Mouse (Mus musculus) forebrain, embryonic 15.5 days (tissue): ENCODE measurements around the gene Wtap. TPM values are rescaled to one million over a fixed set of nuclear protein-coding genes. Genes with fewer than 3 reads are reported as not detected.
A peak's percentile ranks its signal among the peaks of the same experiment; 100 is the strongest.
"Not testable (repeated sequence)": the region's sequence is repeated elsewhere in the genome, so short reads cannot be mapped to it uniquely, and the experiment has no call there.

Experiments used
- ATAC-seq: fragments of 200-750 bp; cut with Nextera tagmentation; replicated peaks from 2 replicates; pipeline ENCODE4 v1.8.0; 2017; ENCODE audit warnings: mild to moderate bottlenecking, moderate TSS enrichment, moderate library complexity
- H3K27ac ChIP-seq: fragments of 300-500 bp; sonication (generic); replicated peaks from 2 replicates; pipeline ENCODE4 v1.5.1; 2015; ENCODE audit warnings: mild to moderate bottlenecking, inconsistent platforms
- H3K27me3 ChIP-seq: fragments of 300-500 bp; sonication (generic); 2 replicates; pipeline ENCODE4 v1.6.1; 2015; ENCODE audit warnings: inconsistent platforms
- H3K36me3 ChIP-seq: fragments of 300-500 bp; sonication (generic); 2 replicates; pipeline ENCODE4 v1.6.1; 2015; ENCODE audit warnings: mild to moderate bottlenecking, inconsistent platforms
- H3K4me1 ChIP-seq: fragments of 300-500 bp; sonication (generic); 2 replicates; pipeline ENCODE4 v1.6.1; 2015; ENCODE audit warnings: inconsistent platforms
- H3K4me2 ChIP-seq: fragments of 300-500 bp; sonication (generic); replicated peaks from 2 replicates; pipeline ENCODE4 v1.6.1; 2015; ENCODE audit warnings: mild to moderate bottlenecking, inconsistent platforms
- H3K4me3 ChIP-seq: fragments of 300-500 bp; sonication (generic); 2 replicates; pipeline ENCODE4 v1.5.1; 2015; ENCODE audit warnings: mild to moderate bottlenecking, inconsistent platforms
- H3K9ac ChIP-seq: fragments of 300-500 bp; sonication (generic); replicated peaks from 2 replicates; pipeline ENCODE4 v1.6.1; 2015; ENCODE audit warnings: mild to moderate bottlenecking, inconsistent platforms
- H3K9me3 ChIP-seq: fragments of 300-500 bp; sonication (generic); 2 replicates; pipeline ENCODE4 v1.6.1; 2016; ENCODE audit warnings: inconsistent platforms
- WGBS: fragments of 180-500 bp; shearing (Covaris S2); methylation state at CpG from one replicate; pipeline ENCODE4 v1.1.7; 2015; ENCODE audit warnings: mixed read lengths; 5-methylcytosine and 5-hydroxymethylcytosine counted together
- polyA plus RNA-seq: library from polyadenylated mRNA; unstranded; fragments of >200 nt; fragmentation: Nextera tagmentation; extraction: Ambion mirVana; gene quantifications from 2 replicates; pipeline ENCODE4 v1.2.1, GENCODE M21; 2015

Wtap gene
- polyA plus RNA-seq, 1 experiment from 2014 or later: 161 TPM

DNA sequence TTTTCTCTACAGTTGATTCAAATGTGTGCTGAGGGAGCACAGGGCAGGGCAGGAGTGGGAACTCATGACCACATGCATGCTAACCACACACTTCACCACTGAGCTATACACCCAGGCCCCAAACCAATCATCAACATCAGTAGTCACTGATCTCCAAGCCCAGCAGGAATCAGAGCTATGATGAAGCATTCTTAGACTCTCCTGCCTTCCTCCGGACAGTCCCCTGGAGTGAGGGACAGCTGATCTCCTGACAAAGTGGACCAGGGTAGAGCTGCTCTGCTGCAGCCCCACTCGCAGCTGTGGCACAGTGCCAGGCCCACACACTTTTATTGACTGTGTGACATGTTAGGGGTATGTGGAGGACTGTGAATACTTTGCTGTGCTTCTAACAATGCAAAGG, 34.6 kb downstream of the Wtap start:
- H3K9me3 ChIP-seq, H3K27me3 ChIP-seq, H3K9ac ChIP-seq, H3K27ac ChIP-seq, ATAC-seq: not testable (repeated sequence)
- peaks cover 19% of the 10 kb centered on the region for H3K4me1 ChIP-seq
- H3K4me2 ChIP-seq: peak overlapping the region; percentile 43
- peaks cover 14% of the 10 kb centered on the region for H3K36me3 ChIP-seq
- H3K4me3 ChIP-seq: peak overlapping the region; percentile 33
- 10% methylated on average over 2 of the region's 2 CpGs for WGBS

DNA sequence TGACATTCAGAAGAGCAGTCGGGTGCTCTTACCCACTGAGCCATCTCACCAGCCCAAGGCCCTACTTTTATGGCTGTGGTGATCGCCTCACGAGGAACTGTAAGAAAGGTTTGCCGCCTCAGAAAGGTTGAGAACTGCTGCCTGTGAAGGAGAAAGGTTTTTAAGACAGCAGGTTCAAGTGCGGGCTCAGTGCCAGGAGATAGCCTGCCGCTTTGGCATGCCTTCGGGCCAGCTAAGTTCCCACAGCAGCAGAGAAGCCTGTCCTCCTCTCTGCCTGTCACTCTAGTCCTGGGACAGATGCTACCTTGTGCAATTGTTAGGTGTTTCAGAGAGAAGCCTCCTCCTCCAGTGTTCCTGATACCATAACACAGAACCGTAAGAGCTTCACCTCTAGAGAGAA, 37.3 kb downstream of the Wtap start:
- 87% methylated on average over 8 of the region's 8 CpGs for WGBS
- Histone ChIP-seq H3K27me3 (no peaks in the 10 kb centered on the region), H3K9ac (no peak overlapping the region), H3K36me3 (peaks cover 27% of the 10 kb centered on the region), H3K4me3 (no peak overlapping the region), H3K4me2 (no peak overlapping the region), H3K4me1 (peaks cover 19% of the 10 kb centered on the region), H3K27ac (no peak overlapping the region), H3K9me3 (no peaks in the 10 kb centered on the region)
- no peak for ATAC-seq

DNA sequence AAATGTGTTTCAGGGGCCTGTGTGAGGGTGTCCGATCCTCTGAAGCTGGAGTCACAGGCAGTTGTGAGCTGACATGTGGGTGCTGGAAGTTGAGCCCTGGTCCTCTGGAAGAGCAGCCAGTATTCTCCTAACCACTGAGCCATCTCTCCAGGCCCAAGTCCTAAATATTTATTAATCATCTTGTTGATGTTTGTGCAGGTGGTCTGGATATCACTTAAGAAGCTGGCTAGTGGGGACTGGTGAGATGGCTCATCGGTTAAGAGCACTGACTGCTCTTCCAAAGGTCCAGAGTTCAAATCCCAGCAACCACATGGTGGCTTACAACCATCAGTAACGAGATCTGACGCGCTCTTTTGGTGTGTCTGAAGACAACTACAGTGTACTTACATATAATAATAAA, 44.3 kb downstream of the Wtap start:
- no peak for ATAC-seq
- 94% methylated on average over 5 of the region's 5 CpGs for WGBS
- no peak overlapping the region for H3K4me3 ChIP-seq
- H3K4me2 ChIP-seq: no peak overlapping the region
- H3K4me1 ChIP-seq: no peaks in the 10 kb centered on the region
- H3K9ac ChIP-seq: no peak overlapping the region
- no peaks in the 10 kb centered on the region for H3K9me3 ChIP-seq
- H3K27me3 ChIP-seq: no peaks in the 10 kb centered on the region
- H3K36me3 ChIP-seq: peaks cover 66% of the 10 kb centered on the region
- H3K27ac ChIP-seq: no peak overlapping the region

DNA sequence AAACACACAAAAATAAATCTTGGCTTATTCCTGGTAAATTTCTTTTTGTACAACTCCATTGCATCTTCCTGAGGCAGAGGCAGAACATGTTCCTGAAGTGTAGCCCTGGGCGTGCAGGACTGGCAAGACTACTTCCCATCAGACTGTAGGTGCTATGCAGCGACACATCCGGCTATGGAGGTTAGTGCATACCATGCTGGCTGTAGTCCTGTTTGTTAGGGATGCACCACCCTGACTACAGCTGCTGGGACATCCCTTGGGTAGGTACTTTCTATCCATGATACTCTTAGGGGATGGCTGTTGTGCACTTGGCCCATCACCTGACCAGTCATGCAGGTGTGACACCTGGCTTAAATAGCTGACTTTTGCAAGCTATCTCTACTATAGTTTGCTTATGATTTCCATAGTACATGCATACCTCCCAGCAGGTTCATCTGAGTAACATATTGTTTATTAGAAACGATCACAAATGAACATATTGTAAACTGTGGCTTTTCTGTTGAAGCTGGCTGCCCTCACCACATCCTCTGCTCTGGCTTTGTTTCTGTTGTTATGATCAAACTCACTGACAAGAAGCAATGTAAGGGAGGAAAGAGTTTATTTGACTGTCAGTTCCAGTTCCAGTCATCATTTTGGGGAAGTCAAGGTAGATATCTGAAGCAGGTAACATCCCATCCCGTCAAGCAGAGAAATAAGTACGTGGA, 51.4 kb downstream of the Wtap start:
- H3K9me3 ChIP-seq: no peaks in the 10 kb centered on the region
- H3K4me1 ChIP-seq: peaks cover 10% of the 10 kb centered on the region
- H3K9ac ChIP-seq: no peak overlapping the region
- ATAC-seq: no peak
- H3K27ac ChIP-seq: no peak overlapping the region
- H3K4me2 ChIP-seq: no peak overlapping the region
- H3K36me3 ChIP-seq: peaks cover 43% of the 10 kb centered on the region
- 95% methylated on average over 6 of the region's 6 CpGs for WGBS
- no peaks in the 10 kb centered on the region for H3K27me3 ChIP-seq
- H3K4me3 ChIP-seq: no peak overlapping the region

DNA sequence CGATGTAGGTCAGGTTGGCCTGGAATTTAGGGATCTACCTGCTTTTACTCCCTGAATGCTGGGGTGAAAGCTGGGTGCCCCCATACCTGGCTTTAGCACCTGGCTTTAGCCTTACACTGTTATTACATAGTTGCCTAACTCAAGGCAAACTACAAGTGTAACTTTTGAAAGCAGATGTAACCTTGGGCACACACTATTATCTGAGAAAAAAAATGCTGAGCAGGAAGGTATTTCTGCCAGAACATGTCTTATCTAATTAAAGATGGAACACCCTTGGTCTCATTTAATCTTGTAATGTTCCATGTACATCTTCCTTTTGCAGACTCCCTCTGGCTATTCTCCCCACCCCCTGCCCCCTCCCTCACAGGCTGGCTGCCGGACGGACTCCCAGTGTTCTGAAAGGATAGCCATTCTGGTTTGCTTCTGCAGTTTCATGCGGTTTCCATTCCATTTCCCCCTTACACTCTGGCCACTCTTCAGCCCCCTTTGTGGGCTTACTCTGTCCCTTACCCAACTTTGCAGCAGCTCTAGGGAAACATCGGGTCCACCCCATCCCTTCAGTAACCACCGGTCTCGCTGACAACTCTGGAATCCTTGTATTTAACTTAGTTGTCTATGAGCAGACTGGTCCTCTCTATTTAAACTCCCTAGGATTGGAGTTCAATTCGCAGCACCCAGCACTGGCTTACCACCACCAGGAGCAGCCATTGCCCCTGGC, 52.3 kb downstream of the Wtap start:
- no peak for ATAC-seq
- 75% methylated on average over 8 of the region's 8 CpGs for WGBS
- H3K9me3 ChIP-seq: no peaks in the 10 kb centered on the region
- no peak overlapping the region for H3K9ac ChIP-seq
- no peak overlapping the region for H3K27ac ChIP-seq
- no peaks in the 10 kb centered on the region for H3K27me3 ChIP-seq
- peaks cover 38% of the 10 kb centered on the region for H3K36me3 ChIP-seq
- peaks cover 10% of the 10 kb centered on the region for H3K4me1 ChIP-seq
- H3K4me3 ChIP-seq: no peak overlapping the region
- H3K4me2 ChIP-seq: no peak overlapping the region

DNA sequence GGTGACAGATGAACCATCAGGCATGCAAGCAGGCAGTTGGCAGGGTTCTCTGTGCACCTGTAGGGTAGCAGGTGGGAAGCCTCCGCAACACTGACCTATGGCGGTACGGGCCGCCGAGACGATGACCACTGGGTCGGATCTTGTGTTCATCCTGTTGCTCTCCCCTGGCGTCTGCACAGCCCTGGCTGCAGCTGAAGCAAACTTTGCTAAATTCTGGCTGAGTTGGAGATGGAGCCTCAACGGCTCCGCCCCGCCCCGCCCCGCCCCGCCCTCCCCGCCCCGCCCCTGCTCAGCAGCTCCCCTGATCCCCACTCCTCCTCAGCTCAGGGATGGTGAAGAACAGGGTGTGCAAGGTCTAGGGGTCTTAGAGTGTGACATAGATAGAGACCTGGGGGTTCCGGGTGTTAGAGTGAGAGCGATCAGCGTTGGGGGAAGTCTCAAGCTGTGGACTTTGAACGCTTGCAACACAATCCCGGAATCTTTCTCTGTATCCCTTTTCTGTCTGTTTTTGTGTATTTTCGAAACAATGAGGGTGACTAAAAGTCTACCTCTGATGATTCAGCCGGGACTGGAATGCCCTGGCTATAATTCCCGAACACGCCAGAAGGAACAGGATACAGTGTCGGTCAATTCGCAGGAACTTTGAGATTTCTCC, 53.7 kb downstream of the Wtap start, which contains the start of gene Acat3:
TSS of gene Acat3 (minus strand) at position 450 of the 655 bp plus-strand sequence.
- 13% methylated on average over 27 of the region's 27 CpGs for WGBS
- Histone ChIP-seq H3K9ac (no peak within 1 kb of the TSS), H3K4me3 (peak within 1 kb of the TSS; percentile 17; the same call in 1 of the 2 replicates)

DNA sequence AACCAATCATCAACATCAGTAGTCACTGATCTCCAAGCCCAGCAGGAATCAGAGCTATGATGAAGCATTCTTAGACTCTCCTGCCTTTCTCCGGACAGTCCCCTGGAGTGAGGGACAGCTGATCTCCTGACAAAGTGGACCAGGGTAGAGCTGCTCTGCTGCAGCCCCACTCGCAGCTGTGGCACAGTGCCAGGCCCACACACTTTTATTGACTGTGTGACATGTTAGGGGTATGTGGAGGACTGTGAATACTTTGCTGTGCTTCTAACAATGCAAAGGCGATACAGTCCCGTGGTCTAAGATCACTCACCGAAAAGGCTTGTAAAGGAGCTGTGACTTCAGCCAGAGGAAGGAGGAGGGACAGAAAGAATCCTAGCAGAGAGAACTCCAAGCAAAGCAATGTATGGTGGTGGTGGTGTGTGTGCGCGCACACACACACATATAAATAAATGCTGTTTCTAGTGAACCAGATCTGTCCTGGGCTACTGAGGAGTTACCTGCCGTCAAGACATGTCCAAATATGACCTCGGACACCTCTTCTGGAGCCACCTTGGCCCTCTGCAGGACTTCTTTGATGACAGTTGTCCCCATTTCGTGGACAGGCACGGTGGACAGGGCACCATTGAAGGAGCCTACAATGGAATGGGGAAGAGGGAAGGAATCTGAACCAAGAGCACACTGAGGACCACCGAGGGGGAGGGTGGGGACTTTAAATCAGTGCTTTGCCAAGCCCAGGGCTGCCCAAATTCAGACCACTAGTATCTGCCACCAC, 54.4 kb downstream of the Wtap start:
- 0 out of 2 replicates have a peak overlapping the region, but pooled peaks have one; percentile 17 for H3K4me3 ChIP-seq
- not testable (repeated sequence) for H3K9ac ChIP-seq, H3K4me1 ChIP-seq, H3K9me3 ChIP-seq, H3K27me3 ChIP-seq, H3K27ac ChIP-seq
- peak overlapping the region; percentile 42 for H3K4me2 ChIP-seq
- 34% methylated on average over 2 of the region's 12 CpGs for WGBS
- ATAC-seq: peak; percentile 63
- peaks cover 20% of the 10 kb centered on the region for H3K36me3 ChIP-seq

More for the DNA sequence above, 53.7 kb downstream of the Wtap start, which contains the start of gene Acat3:
- no peak within 1 kb of the TSS for H3K27ac ChIP-seq
- H3K4me1 ChIP-seq: peaks cover 10% of the 10 kb centered on the region
- no peaks in the 10 kb centered on the region for H3K27me3 ChIP-seq
- peak; percentile 64 for ATAC-seq
- H3K36me3 ChIP-seq: peaks cover 28% of the 10 kb centered on the region
- H3K9me3 ChIP-seq: no peaks in the 10 kb centered on the region
- H3K4me2 ChIP-seq: peak within 1 kb of the TSS; percentile 42

DNA sequence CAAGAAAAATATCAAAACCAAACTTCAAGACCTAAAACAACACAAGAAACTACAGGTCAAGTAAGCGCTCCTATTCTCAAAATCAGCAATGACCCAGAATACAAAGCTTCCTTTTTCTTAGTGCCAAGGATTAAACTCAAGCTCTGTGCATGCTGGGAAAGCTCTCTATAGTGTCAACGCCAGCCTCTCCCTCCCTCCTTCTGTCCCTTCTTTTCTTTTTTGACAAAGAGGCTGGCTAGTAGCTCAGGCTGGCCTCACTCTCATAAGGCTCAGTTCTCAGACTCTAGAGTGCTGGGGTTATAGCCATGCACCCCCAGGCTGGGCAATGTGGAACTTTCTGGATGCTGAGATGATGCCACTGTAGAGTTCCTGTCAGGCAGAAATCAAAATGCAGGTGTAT, 55.9 kb downstream of the Wtap start:
- Histone ChIP-seq H3K27me3 (no peaks in the 10 kb centered on the region), H3K4me2 (no peak overlapping the region), H3K4me1 (peaks cover 10% of the 10 kb centered on the region), H3K27ac (no peak overlapping the region), H3K9me3 (no peaks in the 10 kb centered on the region), H3K9ac (no peak overlapping the region), H3K4me3 (no peak overlapping the region), H3K36me3 (peaks cover 10% of the 10 kb centered on the region)
- WGBS: 15% methylated on average over 2 of the region's 2 CpGs
- no peak for ATAC-seq

DNA sequence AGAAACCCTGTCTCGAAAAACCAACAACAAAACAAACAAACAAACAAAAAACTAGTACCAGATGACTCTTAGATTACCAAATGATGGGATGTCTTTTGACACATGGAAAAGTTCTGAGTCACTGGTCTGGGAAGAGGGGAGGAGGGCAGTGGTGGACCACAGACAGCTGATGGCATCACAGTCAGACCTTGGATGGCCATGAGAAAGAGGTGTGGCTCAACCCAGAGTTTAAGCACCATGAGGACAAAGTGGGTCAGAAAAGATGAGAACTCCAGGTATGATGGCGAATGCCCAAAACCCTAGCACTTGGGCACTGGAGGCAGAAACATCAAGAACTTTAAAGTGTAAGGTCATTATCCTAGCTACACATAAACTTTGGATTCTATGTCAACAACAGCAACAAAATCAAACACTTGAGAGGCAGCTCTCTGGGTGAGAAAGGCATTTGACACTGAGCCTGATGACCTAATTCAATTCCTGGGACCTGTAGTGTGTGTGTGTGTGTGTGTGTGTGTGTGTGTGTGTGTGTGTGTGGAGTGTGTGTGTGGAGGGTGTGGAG, 56.5 kb downstream of the Wtap start:
- H3K27me3 ChIP-seq: no peaks in the 10 kb centered on the region
- 94% methylated on average over 2 of the region's 2 CpGs for WGBS
- H3K9me3 ChIP-seq: no peaks in the 10 kb centered on the region
- peaks cover 10% of the 10 kb centered on the region for H3K4me1 ChIP-seq
- no peak overlapping the region for H3K9ac ChIP-seq
- no peak overlapping the region for H3K4me2 ChIP-seq
- no peak for ATAC-seq
- no peak overlapping the region for H3K27ac ChIP-seq
- peaks cover 4% of the 10 kb centered on the region; the same call in 1 of the 2 replicates for H3K36me3 ChIP-seq
- no peak overlapping the region for H3K4me3 ChIP-seq

DNA sequence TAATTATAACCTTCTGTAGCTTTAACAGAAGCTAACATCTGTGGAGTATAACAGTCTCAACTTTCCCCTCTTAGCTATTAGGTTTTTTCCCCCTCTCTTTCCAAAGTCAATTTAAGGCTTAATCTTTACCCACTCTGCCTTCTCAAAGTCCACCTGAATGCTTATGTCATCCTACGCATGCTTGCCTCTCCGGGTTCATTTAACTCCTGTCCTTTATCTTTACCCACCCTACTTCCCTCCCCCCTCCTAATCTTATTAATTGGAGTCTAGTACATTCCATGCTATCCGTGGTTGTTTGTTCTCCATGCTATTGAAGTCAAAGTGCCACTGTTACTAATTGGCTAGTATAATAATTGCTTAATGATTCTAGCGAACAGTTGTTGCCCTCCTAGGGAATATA, 58.2 kb downstream of the Wtap start:
- Histone ChIP-seq H3K27ac (no peak overlapping the region), H3K36me3 (no peaks in the 10 kb centered on the region), H3K27me3 (no peaks in the 10 kb centered on the region), H3K4me1 (peaks cover 10% of the 10 kb centered on the region), H3K4me3 (no peak overlapping the region), H3K4me2 (no peak overlapping the region), H3K9ac (no peak overlapping the region), H3K9me3 (no peaks in the 10 kb centered on the region)
- ATAC-seq: no peak
- 14% methylated on average over 4 of the region's 4 CpGs for WGBS

DNA sequence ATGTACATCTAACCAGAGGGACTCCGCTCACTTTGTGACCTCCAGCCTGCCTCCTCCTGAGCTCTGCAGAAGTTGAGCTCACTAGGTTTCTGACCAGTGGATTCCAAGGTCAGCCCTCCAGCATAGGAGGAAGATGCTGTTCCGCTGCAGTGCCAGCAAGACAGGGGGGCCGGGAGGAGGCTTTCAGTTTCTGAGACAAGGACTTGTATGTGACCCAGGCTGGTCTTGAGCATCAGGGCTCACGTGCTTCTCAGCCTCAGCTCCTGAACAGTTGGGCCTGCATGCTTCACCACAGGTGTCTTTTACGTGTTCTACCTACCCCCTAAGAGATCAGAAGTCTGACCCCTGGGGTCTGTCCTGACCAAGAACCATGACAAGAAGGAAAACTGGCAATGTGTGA, 62.4 kb downstream of the Wtap start:
- 88% methylated on average over 5 of the region's 5 CpGs for WGBS
- not testable (repeated sequence) for ATAC-seq

More for the DNA sequence above, 62.4 kb downstream of the Wtap start:
- not testable (repeated sequence) for H3K36me3 ChIP-seq, H3K27ac ChIP-seq, H3K9ac ChIP-seq, H3K9me3 ChIP-seq, H3K4me3 ChIP-seq, H3K4me2 ChIP-seq, H3K27me3 ChIP-seq, H3K4me1 ChIP-seq
